Mouse (Mus musculus) heart, embryonic 14.5 days (tissue): ENCODE measurements around the gene Gm21897. TPM values are rescaled to one million over a fixed set of nuclear protein-coding genes. Genes with fewer than 3 reads are reported as not detected.
"Not testable (repeated sequence)": the region's sequence is repeated elsewhere in the genome, so short reads cannot be mapped to it uniquely, and the experiment has no call there.

Source experiments
- ATAC-seq: fragments of 200-750 bp; cut with Nextera tagmentation; 2 replicates; pipeline ENCODE4 v1.8.0; 2017; ENCODE audit warnings: low read depth, moderate TSS enrichment; ENCODE audit not compliant: insufficient number of reproducible peaks, insufficient read depth, low FRiP score
- H3K27ac ChIP-seq, 2 experiments: fragments of 200-500 bp in 1 of 2; fragments of 300-500 bp in 1 of 2; sonication (generic) in 1 of 2; replicated peaks in 1 of 2; 2 replicates each; pipeline ENCODE4 v1.5.1; 2012 to 2014; ENCODE audit warnings: low read depth in 2 of 2, low read length in 2 of 2, control low read depth in 1 of 2, mild to moderate bottlenecking in 1 of 2, mixed read lengths in 1 of 2; ENCODE audit not compliant: control insufficient read depth in 1 of 2, insufficient read depth in 1 of 2
- H3K27me3 ChIP-seq: fragments of 300-500 bp; sonication (generic); 2 replicates; pipeline ENCODE4 v1.6.1; 2014; ENCODE audit warnings: mild to moderate bottlenecking, low read length, control low read depth; ENCODE audit not compliant: control insufficient read depth, insufficient read depth
- H3K36me3 ChIP-seq: fragments of 300-500 bp; sonication (generic); 2 replicates; pipeline ENCODE4 v1.6.1; 2014; ENCODE audit warnings: mild to moderate bottlenecking, control low read depth, low read length, mixed read lengths; ENCODE audit not compliant: control insufficient read depth, insufficient read depth
- H3K4me1 ChIP-seq, 2 experiments: fragments of 200-500 bp in 1 of 2; fragments of 300-500 bp in 1 of 2; sonication (generic) in 1 of 2; 2 replicates each; pipeline ENCODE4 v1.6.1; 2012 to 2014; ENCODE audit warnings: low read length in 2 of 2, control low read depth in 1 of 2, mixed read lengths in 1 of 2; ENCODE audit not compliant: control insufficient read depth in 2 of 2, insufficient read depth in 2 of 2
- H3K4me2 ChIP-seq: fragments of 300-500 bp; sonication (generic); 2 replicates; pipeline ENCODE4 v1.6.1; 2014; ENCODE audit warnings: mild to moderate bottlenecking, low read length
- H3K4me3 ChIP-seq, 2 experiments: fragments of 200-500 bp in 1 of 2; fragments of 300-500 bp in 1 of 2; sonication (generic) in 1 of 2; 2 replicates each; pipeline ENCODE4 v1.5.1; 2012 to 2014; ENCODE audit warnings: low read length in 2 of 2, mild to moderate bottlenecking in 2 of 2, control low read depth in 1 of 2, low read depth in 1 of 2, moderate library complexity in 1 of 2; ENCODE audit not compliant: control insufficient read depth in 1 of 2, insufficient read depth in 1 of 2
- H3K9ac ChIP-seq: fragments of 300-500 bp; sonication (generic); 2 replicates; pipeline ENCODE4 v1.6.1; 2014; ENCODE audit warnings: mild to moderate bottlenecking, low read length
- H3K9me3 ChIP-seq: fragments of 300-500 bp; sonication (generic); 2 replicates; pipeline ENCODE4 v1.6.1; 2016; ENCODE audit warnings: low read length, control low read depth; ENCODE audit not compliant: control insufficient read depth
- WGBS: fragments of 180-500 bp; shearing (Covaris S2); extraction: QIAGEN DNeasy Blood & Tissue Kit; methylation state at CpG from one replicate; pipeline ENCODE4 v1.1.7; 2014; 5-methylcytosine and 5-hydroxymethylcytosine counted together
- polyA plus RNA-seq: library from polyadenylated mRNA; unstranded; fragments of >200 nt; fragmentation: Nextera tagmentation; extraction: Ambion mirVana; gene quantifications from 2 replicates; pipeline ENCODE4 v1.2.1, GENCODE M21; 2014

Gene Gm21897
- not detected in 2 replicates for polyA plus RNA-seq

GRCm38 (mm10) chr16:15317158-15317557, at the start of gene Gm21897:
Gene Gm21897 (plus strand): TSS chr16:15317458.
- not testable (repeated sequence) for H3K27me3 ChIP-seq, H3K27ac ChIP-seq, H3K9me3 ChIP-seq, H3K4me2 ChIP-seq, ATAC-seq, H3K36me3 ChIP-seq, H3K9ac ChIP-seq, H3K4me3 ChIP-seq, H3K4me1 ChIP-seq
- WGBS: no CpG with 5 or more reads among the region's 4 CpGs

- Histone ChIP-seq H3K4me3 (no peak overlapping the region), H3K27me3 (no peaks in the 10 kb centered on the region), H3K36me3 (no peaks in the 10 kb centered on the region), H3K4me1 (no peaks in the 10 kb centered on the region), H3K27ac (no peak overlapping the region), H3K9ac (no peak overlapping the region), H3K9me3 (no peaks in the 10 kb centered on the region), H3K4me2 (no peak overlapping the region)
- ATAC-seq: no peak
- WGBS: 34% methylated on average over 1 of the region's 1 CpGs
Observed at GRCm38 (mm10) chr16:15272291-15272690, 45.0 kb upstream of the Gm21897 start.

DNA sequence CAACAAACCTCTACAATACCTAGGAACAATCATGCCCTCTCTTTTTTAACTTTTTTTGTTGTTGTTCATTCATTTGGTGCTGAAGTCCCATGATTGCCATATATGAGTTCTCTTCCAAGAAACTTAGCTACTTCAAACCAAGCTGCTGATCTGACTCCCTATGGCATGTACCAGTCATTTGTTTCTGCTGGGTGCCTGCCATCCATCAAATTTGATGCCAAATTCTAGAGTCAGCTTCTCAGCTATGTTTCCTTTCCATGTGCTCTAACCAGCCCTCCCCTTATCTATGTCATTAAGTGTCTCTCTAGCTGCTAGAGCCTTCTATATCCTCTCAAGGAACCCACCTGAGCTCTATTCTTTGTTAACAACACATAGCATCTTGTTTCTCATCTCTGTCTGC, 39.8 kb upstream of the Gm21897 start:
- no peaks in the 10 kb centered on the region for H3K4me1 ChIP-seq
- no peaks in the 10 kb centered on the region for H3K9me3 ChIP-seq
- ATAC-seq: no peak
- H3K36me3 ChIP-seq: no peaks in the 10 kb centered on the region
- no peaks in the 10 kb centered on the region for H3K27me3 ChIP-seq
- no peak overlapping the region for H3K4me3 ChIP-seq
- H3K27ac ChIP-seq: no peak overlapping the region
- no peak overlapping the region for H3K9ac ChIP-seq
- H3K4me2 ChIP-seq: no peak overlapping the region

GRCm38 (mm10) chr16:15293041-15293440, 24.2 kb upstream of the Gm21897 start:
- Histone ChIP-seq H3K4me2 (no peak overlapping the region), H3K9ac (no peak overlapping the region), H3K4me1 (no peaks in the 10 kb centered on the region), H3K27me3 (no peaks in the 10 kb centered on the region), H3K9me3 (no peaks in the 10 kb centered on the region), H3K36me3 (no peaks in the 10 kb centered on the region), H3K27ac (no peak overlapping the region), H3K4me3 (no peak overlapping the region)
- WGBS: 76% methylated on average over 3 of the region's 3 CpGs
- ATAC-seq: no peak

DNA sequence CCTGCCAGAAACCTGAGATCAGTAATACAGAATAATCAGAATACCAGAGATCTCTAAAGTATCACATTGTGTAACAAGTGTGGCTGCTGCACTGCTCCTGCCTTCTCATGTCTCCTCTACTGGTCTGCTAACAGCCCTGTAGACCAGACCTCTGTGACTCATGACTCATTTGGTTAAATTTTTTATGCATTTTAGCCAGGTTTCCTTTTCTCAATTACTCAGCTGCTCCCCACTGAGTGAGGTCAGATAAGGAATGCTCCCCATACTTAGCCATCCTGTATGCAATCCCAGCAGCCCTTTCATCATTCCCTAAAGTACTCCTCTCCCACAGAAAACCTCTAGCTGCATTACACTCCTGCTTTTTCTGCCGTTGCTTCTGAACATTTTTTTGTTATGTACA, 23.0 kb upstream of the Gm21897 start:
- Histone ChIP-seq H3K27ac (no peak overlapping the region), H3K4me2 (no peak overlapping the region), H3K9ac (no peak overlapping the region), H3K4me3 (no peak overlapping the region), H3K36me3 (no peaks in the 10 kb centered on the region), H3K27me3 (no peaks in the 10 kb centered on the region), H3K4me1 (no peaks in the 10 kb centered on the region), H3K9me3 (no peaks in the 10 kb centered on the region)
- ATAC-seq: no peak
- 53% methylated on average over 1 of the region's 1 CpGs for WGBS

- H3K27ac ChIP-seq: no peak overlapping the region
- H3K4me3 ChIP-seq: no peak overlapping the region
- H3K4me1 ChIP-seq: no peaks in the 10 kb centered on the region
- no peaks in the 10 kb centered on the region for H3K36me3 ChIP-seq
- no peak overlapping the region for H3K9ac ChIP-seq
- H3K27me3 ChIP-seq: no peaks in the 10 kb centered on the region
- no peaks in the 10 kb centered on the region for H3K9me3 ChIP-seq
- H3K4me2 ChIP-seq: no peak overlapping the region
- 71% methylated on average over 8 of the region's 8 CpGs for WGBS
- ATAC-seq: no peak
Observed at GRCm38 (mm10) chr16:15294911-15295659, 22.2 kb upstream of the Gm21897 start.

DNA sequence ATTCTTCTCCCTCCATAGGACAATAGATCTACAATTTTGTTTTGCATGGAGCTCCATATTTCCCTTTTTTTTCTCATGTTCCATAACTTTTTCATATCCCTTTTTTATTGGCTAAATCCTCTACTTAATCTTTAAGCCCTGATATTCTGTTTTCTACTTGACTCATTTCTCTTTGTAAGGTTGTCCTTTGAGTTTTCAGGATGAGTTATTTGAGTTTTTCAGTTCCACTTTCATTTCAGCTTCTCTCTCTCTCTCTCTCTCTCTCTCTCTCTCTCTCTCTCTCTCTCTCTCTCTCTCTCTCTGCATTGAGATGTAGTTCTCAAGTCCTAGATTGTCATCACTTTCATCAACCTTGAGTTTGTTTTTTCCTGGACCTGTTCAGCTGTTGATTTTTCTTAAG, 17.3 kb downstream of the Gm21897 start:
- Histone ChIP-seq H3K4me2 (no peak overlapping the region), H3K27ac (no peak overlapping the region), H3K9me3 (no peaks in the 10 kb centered on the region), H3K9ac (no peak overlapping the region), H3K27me3 (no peaks in the 10 kb centered on the region), H3K4me1 (no peaks in the 10 kb centered on the region), H3K4me3 (no peak overlapping the region), H3K36me3 (no peaks in the 10 kb centered on the region)
- no peak for ATAC-seq

DNA sequence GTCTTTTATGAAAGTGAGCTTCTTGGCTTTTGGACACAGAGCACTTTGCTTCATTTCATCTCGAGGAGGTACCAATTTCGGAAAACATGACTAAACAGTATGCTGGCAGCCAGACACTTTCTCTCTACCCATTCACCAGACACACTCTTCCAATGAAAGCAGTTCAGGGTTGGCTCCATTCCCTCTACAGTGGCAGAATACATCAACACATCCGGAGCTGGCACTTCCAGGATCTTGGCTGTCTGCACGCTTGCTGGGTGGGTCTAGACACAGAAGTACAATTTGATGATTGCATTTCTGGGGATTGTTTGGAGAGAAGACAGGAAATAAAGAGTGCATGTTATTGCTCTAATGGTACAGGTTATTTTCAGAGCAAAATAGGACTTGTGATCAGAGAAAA, 21.8 kb downstream of the Gm21897 start:
- 61% methylated on average over 4 of the region's 4 CpGs for whole genome bisulfite sequencing
- Histone ChIP-seq H3K4me3 (no peak overlapping the region), H3K27ac (no peak overlapping the region), H3K4me1 (no peaks in the 10 kb centered on the region), H3K4me2 (no peak overlapping the region), H3K9ac (no peak overlapping the region), H3K9me3 (no peaks in the 10 kb centered on the region), H3K27me3 (no peaks in the 10 kb centered on the region), H3K36me3 (no peaks in the 10 kb centered on the region)
- no peak for ATAC-seq
